Mouse (Mus musculus) granulocyte monocyte progenitor cell, adult 5-6 weeks (primary cell): ENCODE data around the gene Defa26. TPM values are rescaled to one million over a fixed set of nuclear protein-coding genes. Genes with fewer than 3 reads are reported as not detected.
"Not testable (repeated sequence)": the region's sequence is repeated elsewhere in the genome, so short reads cannot be mapped to it uniquely, and the experiment has no call there.

Experiments
- ATAC-seq: replicated peaks from 2 replicates; pipeline ENCODE4 v1.8.0; 2016; ENCODE audit warnings: mild to moderate bottlenecking, moderate TSS enrichment, inconsistent platforms; ENCODE audit not compliant: poor library complexity, severe bottlenecking
- total RNA-seq, 2 experiments: library from RNA; stranded (forward) in 1 of 2; stranded (reverse) in 1 of 2; fragments of 200-712, 200-1000 nt in 1 of 2; fragments of >200 nt in 1 of 2; fragmentation: Nextera tagmentation in 1 of 2; gene quantifications; 2 replicates each; pipeline ENCODE4 v1.2.3; 2014 to 2017

Defa26 gene
- total RNA-seq (2014; fragmentation: Nextera tagmentation) (not detected in 2 replicates), total RNA-seq (2017) (not detected in 2 replicates)

DNA sequence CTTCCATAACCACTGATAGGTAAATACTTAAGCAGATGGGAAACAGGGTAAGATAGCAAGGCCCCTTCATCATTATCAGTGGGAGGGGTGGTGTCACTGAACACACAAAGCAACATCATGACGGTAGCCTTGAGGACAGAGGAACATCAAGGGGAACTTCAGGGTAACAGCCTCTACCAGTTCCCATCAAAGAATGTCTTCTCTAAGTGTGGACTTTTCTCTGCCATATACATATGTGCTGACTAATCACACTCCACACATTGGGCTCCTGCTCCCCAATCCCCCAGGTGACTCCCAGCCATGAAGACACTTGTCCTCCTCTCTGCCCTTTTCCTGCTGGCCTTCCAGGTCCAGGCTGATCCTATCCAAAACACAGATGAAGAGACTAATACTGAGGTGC lies at the start of gene Defa26:
Gene Defa26, plus strand, starts transcription at position 301 of the 400 bp plus-strand sequence.
- not testable (repeated sequence) for ATAC-seq

- ATAC-seq, result not testable (repeated sequence)
These were observed 35.3 kb upstream of the Defa26 start, which contains the start of gene Defa28 for GRCm38 (mm10) chr8:21582706-21583105. Defa28 (plus strand) TSS chr8:21583006.

GRCm38 (mm10) chr8:21594408-21594807 lies 23.6 kb upstream of the Defa26 start, which contains the start of gene Gm7861:
Gm7861 (minus strand) TSS chr8:21594508.
- not testable (repeated sequence) for ATAC-seq

DNA sequence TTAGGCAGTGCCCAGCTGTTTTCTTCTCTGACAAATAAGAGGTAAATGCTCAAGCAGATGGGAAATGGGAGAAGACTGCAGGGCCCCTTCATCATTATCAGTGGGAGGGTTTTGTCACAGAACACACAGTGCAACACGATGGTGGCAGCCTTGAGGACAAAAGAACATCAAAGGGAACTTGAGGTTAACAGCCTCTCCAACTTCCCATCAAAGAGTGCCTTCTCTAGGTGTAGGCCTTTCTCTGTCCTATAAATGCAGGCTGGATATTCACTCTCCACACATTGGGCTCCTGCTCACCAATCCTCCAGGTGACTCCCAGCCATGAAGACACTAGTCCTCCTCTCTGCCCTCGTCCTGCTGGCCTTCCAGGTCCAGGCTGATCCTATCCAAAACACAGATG lies 37.5 kb downstream of the Defa26 start, which contains the start of gene Defa17:
Gene Defa17, plus strand, starts transcription at position 301 of the 400 bp plus-strand sequence.
- not testable (repeated sequence) for ATAC-seq

GRCm38 (mm10) chr8:21665497-21665896 lies 47.5 kb downstream of the Defa26 start, which contains the start of gene Defa34:
Defa34 (plus strand) TSS chr8:21665797.
- not testable (repeated sequence) for ATAC-seq

Other genes starting within 250 kb of the Defa26 start
- not detected in 2 replicates for gene Defa2, start 239.7 kb upstream of the Defa26 start, total RNA-seq (2014; fragmentation: Nextera tagmentation)
- gene Defa2, start 239.7 kb upstream of the Defa26 start, total RNA-seq (2017), result not detected in 2 replicates
- not detected in 2 replicates for gene Defa33, start 226.4 kb upstream of the Defa26 start, total RNA-seq (2014; fragmentation: Nextera tagmentation)
- not detected in 2 replicates for gene Defa33, start 226.4 kb upstream of the Defa26 start, total RNA-seq (2017)
- not detected in 2 replicates for gene Defa36, start 190.8 kb upstream of the Defa26 start, total RNA-seq (2014; fragmentation: Nextera tagmentation)
- not detected in 2 replicates for gene Defa36, start 190.8 kb upstream of the Defa26 start, total RNA-seq (2017)
- not detected in 2 replicates for gene Gm7849, start 161.6 kb upstream of the Defa26 start, total RNA-seq (2014; fragmentation: Nextera tagmentation)
- gene Gm7849, start 161.6 kb upstream of the Defa26 start, total RNA-seq (2017), result not detected in 2 replicates
- not detected in 2 replicates for gene Defa20, start 108.9 kb upstream of the Defa26 start, total RNA-seq (2014; fragmentation: Nextera tagmentation)
- not detected in 2 replicates for gene Defa20, start 108.9 kb upstream of the Defa26 start, total RNA-seq (2017)
- gene Defa32, start 89.2 kb upstream of the Defa26 start, total RNA-seq (2014; fragmentation: Nextera tagmentation), result not detected in 2 replicates
- not detected in 2 replicates for gene Defa32, start 89.2 kb upstream of the Defa26 start, total RNA-seq (2017)
- not detected in 2 replicates for gene Defa37, start 52.8 kb upstream of the Defa26 start, total RNA-seq (2014; fragmentation: Nextera tagmentation)
- not detected in 2 replicates for gene Defa37, start 52.8 kb upstream of the Defa26 start, total RNA-seq (2017)
- gene Defa28, start 35.2 kb upstream of the Defa26 start, total RNA-seq (2014; fragmentation: Nextera tagmentation), result not detected in 2 replicates
- not detected in 2 replicates for gene Defa28, start 35.2 kb upstream of the Defa26 start, total RNA-seq (2017)
- not detected in 2 replicates for gene Gm7861, start 23.7 kb upstream of the Defa26 start, total RNA-seq (2014; fragmentation: Nextera tagmentation)
- gene Gm7861, start 23.7 kb upstream of the Defa26 start, total RNA-seq (2017), result not detected in 2 replicates
- gene Defa17, start 37.6 kb downstream of the Defa26 start, total RNA-seq (2014; fragmentation: Nextera tagmentation), result not detected in 2 replicates
- gene Defa17, start 37.6 kb downstream of the Defa26 start, total RNA-seq (2017), result not detected in 2 replicates
- not detected in 2 replicates for gene Defa34, start 47.6 kb downstream of the Defa26 start, total RNA-seq (2014; fragmentation: Nextera tagmentation)
- gene Defa34, start 47.6 kb downstream of the Defa26 start, total RNA-seq (2017), result not detected in 2 replicates
- not detected in 2 replicates for gene AY761184, start 85.5 kb downstream of the Defa26 start, total RNA-seq (2014; fragmentation: Nextera tagmentation)
- not detected in 2 replicates for gene AY761184, start 85.5 kb downstream of the Defa26 start, total RNA-seq (2017)
- not detected in 2 replicates for gene Defa24, start 116.3 kb downstream of the Defa26 start, total RNA-seq (2014; fragmentation: Nextera tagmentation)
- not detected in 2 replicates for gene Defa24, start 116.3 kb downstream of the Defa26 start, total RNA-seq (2017)
- gene Defb50, start 205.4 kb downstream of the Defa26 start, total RNA-seq (2014; fragmentation: Nextera tagmentation), result not detected in 2 replicates
- not detected in 2 replicates for gene Defb50, start 205.4 kb downstream of the Defa26 start, total RNA-seq (2017)
- gene Defb2, start 221.7 kb downstream of the Defa26 start, total RNA-seq (2014; fragmentation: Nextera tagmentation), result not detected in 2 replicates
- gene Defb2, start 221.7 kb downstream of the Defa26 start, total RNA-seq (2017), result not detected in 2 replicates
- gene Defb10, start 240.7 kb downstream of the Defa26 start, total RNA-seq (2014; fragmentation: Nextera tagmentation), result not detected in 2 replicates
- not detected in 2 replicates for gene Defb10, start 240.7 kb downstream of the Defa26 start, total RNA-seq (2017)